Mouse (Mus musculus) megakaryocyte, embryonic 14.5 days (primary cell): ENCODE measurements around the gene Rspry1.

ENCODE experiments used
- FLI1 ChIP-seq: IDR thresholded peaks from 2 replicates; pipeline ENCODE4 v1.6.1; 2012; ENCODE audit warnings: low read length, inconsistent platforms, mixed read lengths
- GATA1 ChIP-seq: IDR thresholded peaks from 3 replicates; pipeline ENCODE4 v1.6.1; 2012; ENCODE audit warnings: mixed read lengths, low read length, inconsistent platforms, borderline replicate concordance

DNA sequence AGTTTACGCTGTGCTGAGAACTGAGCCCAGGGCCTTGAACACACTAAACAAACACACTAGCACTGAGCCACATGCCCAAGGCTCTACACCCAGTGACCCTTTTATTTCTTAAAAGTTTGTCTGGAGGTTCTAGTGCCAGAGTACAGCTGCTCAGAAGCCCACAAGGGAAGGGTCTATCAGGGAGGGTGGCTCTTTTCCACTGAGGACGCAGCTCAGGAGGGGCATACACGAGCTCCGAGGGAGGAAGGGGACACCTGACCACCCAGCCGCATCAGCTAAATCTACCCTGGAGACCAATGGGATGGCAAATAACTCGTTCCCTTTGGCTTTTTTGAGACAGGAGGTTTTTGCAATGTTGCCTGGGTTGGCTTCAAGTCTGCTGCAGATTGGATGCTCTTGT, 96.2 kb downstream of the Rspry1 start:
- TF ChIP-seq GATA1 (no peak), FLI1 (no peak)
